Mouse (Mus musculus) hindbrain, embryonic 15.5 days (tissue): ENCODE measurements around the gene Cmtm2a. TPM values are rescaled to one million over a fixed set of nuclear protein-coding genes. Genes with fewer than 3 reads are reported as not detected.
A peak's percentile ranks its signal among the peaks of the same experiment; 100 is the strongest.

ENCODE experiments used
- ATAC-seq: fragments of 200-750 bp; cut with Nextera tagmentation; 2 replicates; pipeline ENCODE4 v1.8.0; 2017; ENCODE audit warnings: low read depth, moderate number of reproducible peaks, moderate TSS enrichment; ENCODE audit not compliant: low FRiP score
- H3K27ac ChIP-seq: fragments of 300-500 bp; sonication (generic); replicated peaks from 2 replicates; pipeline ENCODE4 v1.5.1; 2015; ENCODE audit warnings: mild to moderate bottlenecking, inconsistent platforms
- H3K27me3 ChIP-seq: fragments of 300-500 bp; sonication (generic); 2 replicates; pipeline ENCODE4 v1.6.1; 2015; ENCODE audit warnings: control low read depth, inconsistent platforms
- H3K36me3 ChIP-seq: fragments of 300-500 bp; sonication (generic); 2 replicates; pipeline ENCODE4 v1.6.1; 2015; ENCODE audit warnings: control low read depth, inconsistent platforms
- H3K4me1 ChIP-seq: fragments of 300-500 bp; sonication (generic); replicated peaks from 2 replicates; pipeline ENCODE4 v1.6.1; 2015; ENCODE audit warnings: control low read depth, inconsistent platforms
- H3K4me2 ChIP-seq: fragments of 300-500 bp; sonication (generic); 2 replicates; pipeline ENCODE4 v1.6.1; 2015; ENCODE audit warnings: moderate library complexity, mild to moderate bottlenecking, inconsistent platforms
- H3K4me3 ChIP-seq: fragments of 300-500 bp; sonication (generic); 2 replicates; pipeline ENCODE4 v1.5.1; 2015; ENCODE audit warnings: mild to moderate bottlenecking, inconsistent platforms
- H3K9ac ChIP-seq: fragments of 300-500 bp; sonication (generic); 2 replicates; pipeline ENCODE4 v1.6.1; 2015; ENCODE audit warnings: inconsistent platforms
- H3K9me3 ChIP-seq: fragments of 300-500 bp; sonication (generic); 2 replicates; pipeline ENCODE4 v1.6.1; 2016; ENCODE audit warnings: control low read depth, inconsistent platforms
- WGBS: fragments of 180-500 bp; shearing (Covaris S2); methylation state at CpG from one replicate; pipeline ENCODE4 v1.1.7; 2015; 5-methylcytosine and 5-hydroxymethylcytosine counted together
- polyA plus RNA-seq: library from polyadenylated mRNA; unstranded; fragments of >200 nt; fragmentation: Nextera tagmentation; extraction: Ambion mirVana; gene quantifications from 2 replicates; pipeline ENCODE4 v1.2.1, GENCODE M21; 2015

Gene Cmtm2a
- polyA plus RNA-seq, 1 experiment from 2014 or later: not detected

GRCm38 (mm10) chr8:104242038-104242644, 50.8 kb downstream of the Cmtm2a start:
- no peak overlapping the region for H3K9ac ChIP-seq
- H3K9me3 ChIP-seq: no peaks in the 10 kb centered on the region
- peaks cover 63% of the 10 kb centered on the region for H3K36me3 ChIP-seq
- peaks cover 8% of the 10 kb centered on the region for H3K4me1 ChIP-seq
- 78% methylated on average over 12 of the region's 12 CpGs for WGBS
- H3K4me3 ChIP-seq: no peak overlapping the region
- no peak overlapping the region for H3K27ac ChIP-seq
- no peak for ATAC-seq
- H3K4me2 ChIP-seq: no peak overlapping the region
- H3K27me3 ChIP-seq: no peaks in the 10 kb centered on the region

DNA sequence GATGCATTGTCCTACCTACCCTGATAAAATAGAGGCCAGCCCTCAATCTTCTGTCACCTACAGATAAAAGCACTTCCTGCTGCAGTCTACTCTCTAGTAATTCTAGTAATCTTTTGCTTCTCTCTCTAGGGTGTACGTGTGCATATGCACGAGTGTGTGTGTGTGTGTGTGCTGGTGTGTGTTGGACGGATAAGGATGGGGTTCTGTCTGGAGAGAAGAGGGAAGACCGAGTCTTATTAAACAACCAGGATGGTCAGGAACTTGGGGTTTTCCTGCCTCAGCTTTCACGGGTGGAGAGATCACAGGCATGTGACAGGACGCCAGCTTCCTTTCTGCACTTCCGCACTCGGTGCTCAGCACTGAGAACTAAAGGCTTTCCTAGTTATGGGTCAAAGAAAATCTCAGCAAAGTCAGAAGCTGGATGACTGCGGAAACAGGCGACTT, 53.5 kb downstream of the Cmtm2a start:
- H3K36me3 ChIP-seq: peaks cover 77% of the 10 kb centered on the region
- WGBS: 86% methylated on average over 10 of the region's 10 CpGs

DNA sequence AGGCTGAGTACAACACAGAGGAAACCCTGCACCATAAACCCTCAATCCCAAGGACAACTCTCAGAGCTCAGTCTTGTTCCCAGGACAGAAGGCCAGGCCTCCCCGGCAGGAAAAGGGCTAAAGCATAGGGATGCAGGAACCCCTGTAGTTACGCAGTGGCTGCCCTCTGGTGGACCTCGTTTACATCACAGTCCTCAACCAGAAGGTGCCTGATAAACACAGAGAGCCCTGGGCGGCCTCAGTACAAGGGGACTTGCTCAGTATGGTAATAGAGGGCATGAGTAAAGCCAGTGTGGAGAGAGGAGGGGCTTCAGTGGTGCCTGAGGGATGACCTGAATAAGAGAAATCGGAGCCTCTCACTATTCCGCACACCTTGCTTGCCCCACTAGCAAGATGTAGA, 58.4 kb downstream of the Cmtm2a start:
- Histone ChIP-seq H3K4me3 (no peak overlapping the region), H3K27me3 (no peaks in the 10 kb centered on the region), H3K9ac (no peak overlapping the region), H3K9me3 (no peaks in the 10 kb centered on the region), H3K4me1 (no peaks in the 10 kb centered on the region), H3K4me2 (no peak overlapping the region), H3K27ac (no peak overlapping the region), H3K36me3 (peaks cover 79% of the 10 kb centered on the region)
- ATAC-seq: peak; percentile 42; the same call in 1 of the 2 replicates
- WGBS: 42% methylated on average over 6 of the region's 6 CpGs

More for the DNA sequence above, 53.5 kb downstream of the Cmtm2a start:
- Histone ChIP-seq H3K4me3 (no peak overlapping the region), H3K27me3 (no peaks in the 10 kb centered on the region), H3K27ac (no peak overlapping the region), H3K9me3 (no peaks in the 10 kb centered on the region), H3K4me1 (no peaks in the 10 kb centered on the region), H3K4me2 (no peak overlapping the region), H3K9ac (no peak overlapping the region)
- ATAC-seq: no peak

- no peaks in the 10 kb centered on the region for H3K27me3 ChIP-seq
- H3K9me3 ChIP-seq: no peaks in the 10 kb centered on the region
- H3K4me1 ChIP-seq: no peaks in the 10 kb centered on the region
- 97% methylated on average over 5 of the region's 5 CpGs for WGBS
- no peak overlapping the region for H3K4me3 ChIP-seq
- H3K27ac ChIP-seq: no peak overlapping the region
- no peak overlapping the region for H3K9ac ChIP-seq
- peaks cover 78% of the 10 kb centered on the region for H3K36me3 ChIP-seq
- H3K4me2 ChIP-seq: no peak overlapping the region
- ATAC-seq: no peak
These were observed 60.1 kb downstream of the Cmtm2a start for GRCm38 (mm10) chr8:104232919-104233318.

DNA sequence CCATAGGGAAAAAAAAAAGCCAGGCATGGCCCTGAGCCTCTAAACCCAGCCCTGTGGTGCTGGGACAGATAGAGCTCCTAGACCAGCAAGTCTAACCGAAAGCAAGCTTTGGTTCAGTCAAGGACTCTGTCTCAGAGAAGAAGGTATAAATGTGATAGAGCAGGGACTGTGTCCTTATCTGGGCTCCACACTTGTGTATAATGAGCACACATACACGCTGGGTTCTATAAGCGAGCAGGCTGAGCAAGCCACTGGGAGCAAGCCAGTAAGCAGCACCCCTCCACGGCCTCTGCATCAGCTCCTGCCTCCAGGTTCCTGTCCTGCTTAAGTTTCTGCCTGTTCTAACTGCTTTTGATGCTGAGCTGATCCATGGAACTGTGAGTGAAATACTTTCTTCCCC, 60.9 kb downstream of the Cmtm2a start:
- H3K36me3 ChIP-seq: peaks cover 78% of the 10 kb centered on the region
- H3K9me3 ChIP-seq: no peaks in the 10 kb centered on the region
- no peak overlapping the region for H3K9ac ChIP-seq
- H3K27ac ChIP-seq: no peak overlapping the region
- H3K4me3 ChIP-seq: no peak overlapping the region
- no peak for ATAC-seq
- H3K4me2 ChIP-seq: no peak overlapping the region
- H3K27me3 ChIP-seq: no peaks in the 10 kb centered on the region
- H3K4me1 ChIP-seq: no peaks in the 10 kb centered on the region
- 96% methylated on average over 4 of the region's 4 CpGs for WGBS

Other genes with a start within 250 kb of the Cmtm2a start
- gene Cdh5, start 191.6 kb downstream of the Cmtm2a start, polyA plus RNA-seq: 16.4 and 16.7 TPM in 2 replicates
- 7.1 and 7.4 TPM in 2 replicates for gene Bean1, start 122.7 kb downstream of the Cmtm2a start, polyA plus RNA-seq
- gene Tk2, start 44.6 kb downstream of the Cmtm2a start, polyA plus RNA-seq: 48.2 and 49.6 TPM in 2 replicates
- gene Cklf, start 42.3 kb downstream of the Cmtm2a start, polyA plus RNA-seq: 35.7 TPM in 2 replicates
- gene Gm45711, start 16.9 kb upstream of the Cmtm2a start, polyA plus RNA-seq: not detected in 2 replicates
- not detected in 2 replicates for gene Cmtm1, start 17.0 kb upstream of the Cmtm2a start, polyA plus RNA-seq
- gene Gm11020, start 28.4 kb upstream of the Cmtm2a start, polyA plus RNA-seq: not detected in 2 replicates
- gene Cmtm2b, start 29.0 kb upstream of the Cmtm2a start, polyA plus RNA-seq: not detected in 2 replicates
- 39.5 and 44.1 TPM in 2 replicates for gene Cmtm3, start 46.2 kb upstream of the Cmtm2a start, polyA plus RNA-seq
- 2.7 TPM in 2 replicates for gene Cmtm4, start 102.6 kb upstream of the Cmtm2a start, polyA plus RNA-seq
- gene Dync1li2, start 149.9 kb upstream of the Cmtm2a start, polyA plus RNA-seq: 106 and 109 TPM in 2 replicates
- 0.62 and 0.65 TPM in 2 replicates for gene Terb1, start 216.7 kb upstream of the Cmtm2a start, polyA plus RNA-seq
- 103 and 107 TPM in 2 replicates for gene Nae1, start 241.5 kb upstream of the Cmtm2a start, polyA plus RNA-seq
- 2.7 and 4.0 TPM in 2 replicates for gene Car7, start 241.5 kb upstream of the Cmtm2a start, polyA plus RNA-seq